Mouse (Mus musculus) MEL (cell line): ENCODE data around the gene Afg1l.

Experiments
- CTCF ChIP-seq, 3 experiments: IDR thresholded peaks in 2 of 3; conservative IDR thresholded peaks in 1 of 3; 2 replicates each; pipeline ENCODE4 v1.5.1; 2011 to 2012; ENCODE audit warnings: low read length in 3 of 3, low read depth in 2 of 3, mild to moderate bottlenecking in 2 of 3, improper control_type of control experiment in 1 of 3, inconsistent platforms in 1 of 3, mixed read lengths in 1 of 3, moderate library complexity in 1 of 3; ENCODE audit not compliant: control insufficient read depth in 1 of 3, insufficient read depth in 1 of 3, poor library complexity in 1 of 3, severe bottlenecking in 1 of 3
- E2F4 ChIP-seq: IDR thresholded peaks from 2 replicates; pipeline ENCODE4 v1.6.1; 2011; ENCODE audit warnings: low read depth, low read length, improper control_type of control experiment, borderline replicate concordance
- EP300 ChIP-seq, 2 experiments: IDR thresholded peaks; 2 replicates each; pipeline ENCODE4 v1.6.1; 2011; ENCODE audit warnings: improper control_type of control experiment in 2 of 2, low read length in 2 of 2, low read depth in 1 of 2, mild to moderate bottlenecking in 1 of 2
- GABPA ChIP-seq: IDR thresholded peaks from 2 replicates; pipeline ENCODE4 v1.6.1; 2012; ENCODE audit warnings: low read depth, mild to moderate bottlenecking, inconsistent platforms, low read length, improper control_type of control experiment, moderate library complexity
- HCFC1 ChIP-seq: IDR thresholded peaks from 2 replicates; pipeline ENCODE4 v1.6.1; 2012; ENCODE audit warnings: low read depth, mild to moderate bottlenecking, inconsistent platforms, low read length, improper control_type of control experiment, moderate library complexity
- JUND ChIP-seq: IDR thresholded peaks from 2 replicates; pipeline ENCODE4 v1.6.1; 2011; ENCODE audit warnings: low read depth, mild to moderate bottlenecking, improper control_type of control experiment, low read length
- MEF2A ChIP-seq: IDR thresholded peaks from 2 replicates; pipeline ENCODE4 v1.6.1; 2014; ENCODE audit warnings: low read depth, mild to moderate bottlenecking, inconsistent platforms, low read length, improper control_type of control experiment; ENCODE audit not compliant: poor library complexity, insufficient replicate concordance, severe bottlenecking; ENCODE audit errors: extremely low read depth
- POLR2A ChIP-seq, 2 experiments: IDR thresholded peaks; 2 replicates each; pipeline ENCODE4 v1.6.1; 2011 to 2012; ENCODE audit warnings: low read length in 2 of 2, mild to moderate bottlenecking in 2 of 2, control low read depth in 1 of 2, improper control_type of control experiment in 1 of 2, low read depth in 1 of 2, moderate library complexity in 1 of 2; ENCODE audit not compliant: control insufficient read depth in 1 of 2, insufficient read depth in 1 of 2, poor library complexity in 1 of 2
- POLR2AphosphoS2 ChIP-seq: IDR thresholded peaks from 2 replicates; pipeline ENCODE4 v1.6.1; 2011; ENCODE audit warnings: low read length, improper control_type of control experiment
- POLR2AphosphoS5 ChIP-seq: IDR thresholded peaks from 2 replicates; pipeline ENCODE4 v1.6.1; 2012; ENCODE audit warnings: low read depth, borderline replicate concordance, mild to moderate bottlenecking, inconsistent platforms, low read length, moderate library complexity, mixed read lengths
- RAD21 ChIP-seq: IDR thresholded peaks from 2 replicates; pipeline ENCODE4 v1.6.1; 2011; ENCODE audit warnings: mild to moderate bottlenecking, low read depth, low read length, improper control_type of control experiment
- TBP ChIP-seq: IDR thresholded peaks from 2 replicates; pipeline ENCODE4 v1.8.0; 2011; ENCODE audit warnings: low read depth, low read length, improper control_type of control experiment

- TF ChIP-seq JUND (no peak), CTCF (IDR thresholded peaks at IDR 0.05 in 2 of 3, conservative IDR thresholded peaks at IDR 0.05 in 1 of 3; ENCODE audit: control insufficient read depth in 1 of 3, insufficient read depth in 1 of 3, low read depth in 2 of 3, low read length in 3 of 3, poor library complexity in 1 of 3, severe bottlenecking in 1 of 3) (no peak), TBP (no peak), GABPA (no peak), MEF2A (no peak), RAD21 (no peak), POLR2AphosphoS5 (no peak), EP300 (IDR thresholded peaks at IDR 0.05; ENCODE audit: low read depth in 1 of 2, low read length in 2 of 2) (no peak), POLR2A (IDR thresholded peaks at IDR 0.05; ENCODE audit: control insufficient read depth in 1 of 2, insufficient read depth in 1 of 2, low read depth in 1 of 2, low read length in 2 of 2, poor library complexity in 1 of 2) (no peak), POLR2AphosphoS2 (no peak), HCFC1 (no peak), E2F4 (no peak)
These were observed 30.0 kb downstream of the Afg1l start for GRCm38 (mm10) chr10:42448371-42448770.
